Mouse (Mus musculus): ENCODE measurements at regions not wholly inside any gene's neighbourhood (a gene's known extent, or its start where the extent isn't known, plus 50 kb on each side); places are given as distances from the start of the nearest gene placed in this dataset.
"Not testable (repeated sequence)": the region's sequence is repeated elsewhere in the genome, so short reads cannot be mapped to it uniquely, and the experiment has no call there.

DNA sequence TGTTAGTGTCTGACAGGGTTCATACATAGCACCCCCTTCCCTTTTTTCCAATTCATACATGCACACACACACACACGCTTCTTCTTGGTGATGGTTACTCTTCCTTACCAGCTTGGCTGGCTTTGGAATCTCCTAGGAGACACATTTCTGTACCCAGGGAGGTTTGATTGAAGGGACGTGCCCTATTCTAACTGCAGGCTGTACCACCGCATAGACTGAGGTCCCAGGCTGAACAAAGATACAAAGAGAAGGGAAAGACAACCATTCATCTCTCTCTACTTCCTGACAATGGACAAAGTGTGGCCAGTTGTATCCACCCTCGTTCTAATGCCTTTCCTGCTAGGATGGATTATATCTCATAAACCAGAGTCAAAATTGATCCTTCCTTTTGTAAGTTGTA lies 100.0 kb downstream of the Raet1d start:
- DNase-seq (ENCODE audit: low read depth, low spot score), result not testable (repeated sequence)

DNA sequence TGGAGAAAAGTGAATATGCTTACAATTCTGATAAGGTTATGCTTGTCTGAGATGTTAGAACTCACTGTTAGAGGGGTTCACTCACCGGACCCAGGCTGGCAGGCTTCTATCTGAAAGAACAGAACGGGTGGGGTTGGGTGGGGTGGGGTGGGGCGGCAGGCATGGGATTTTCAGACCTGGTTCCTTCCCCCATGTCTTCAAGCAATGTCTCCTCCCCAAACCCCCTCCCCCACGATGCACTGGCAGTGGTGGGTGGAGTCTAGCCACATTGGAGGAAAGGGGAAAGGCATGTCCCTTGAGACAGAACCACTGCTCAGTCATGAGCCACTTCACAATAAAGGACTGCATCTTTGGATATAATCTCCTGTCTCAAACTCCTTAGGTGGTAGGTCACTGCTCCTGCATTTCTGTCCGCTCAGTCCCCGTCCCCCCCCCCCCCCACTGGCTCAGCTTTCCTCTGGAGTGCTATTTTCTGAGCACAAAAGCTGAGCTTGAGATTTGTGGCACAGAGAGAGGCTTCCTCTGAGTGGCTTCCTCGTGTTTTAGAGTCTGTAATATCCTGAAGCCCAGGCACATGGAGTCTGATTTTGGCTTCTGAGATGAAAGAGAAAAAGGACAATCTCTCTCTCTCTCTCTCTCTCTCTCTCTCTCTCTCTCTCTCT lies 100.6 kb downstream of the Raet1d start:
- DNase-seq (ENCODE audit: low read depth, low spot score), result not testable (repeated sequence)

DNA sequence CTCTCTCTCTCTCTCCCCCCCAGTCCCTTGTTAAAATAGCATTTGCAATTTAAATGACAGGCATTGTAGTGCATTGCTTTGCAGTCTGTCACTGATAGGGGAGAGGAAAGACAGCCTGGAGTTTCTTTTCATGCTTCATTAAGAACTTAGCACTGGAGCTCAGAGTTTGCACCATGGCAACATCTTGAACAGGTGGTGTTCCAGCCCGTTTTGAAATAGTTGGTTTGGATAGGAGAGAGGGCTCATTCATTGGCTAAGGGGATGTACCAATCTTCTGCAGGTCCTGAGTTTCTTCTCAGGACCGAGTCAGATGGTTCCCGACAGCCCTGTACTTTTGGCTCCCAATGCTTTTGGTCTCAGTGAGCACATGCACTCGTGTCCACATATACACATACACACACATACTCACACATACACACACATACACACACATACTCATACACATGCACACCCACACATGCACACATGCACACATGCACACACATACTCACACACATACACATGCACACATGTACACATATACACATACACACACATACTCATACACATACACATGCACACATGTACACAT lies 101.2 kb downstream of the Raet1d start:
- DNase-seq (ENCODE audit: low read depth, low spot score), result not testable (repeated sequence)

GRCm38 (mm10) chr10:22471722-22472330 lies 111.5 kb downstream of the Raet1d start:
- peak; percentile 41 for DNase-seq (ENCODE audit: low read depth, low spot score)

- not testable (repeated sequence) for DNase-seq (ENCODE audit: low read depth, low spot score)
Observed at GRCm38 (mm10) chr10:22479860-22480259, 119.5 kb downstream of the Raet1d start.

DNA sequence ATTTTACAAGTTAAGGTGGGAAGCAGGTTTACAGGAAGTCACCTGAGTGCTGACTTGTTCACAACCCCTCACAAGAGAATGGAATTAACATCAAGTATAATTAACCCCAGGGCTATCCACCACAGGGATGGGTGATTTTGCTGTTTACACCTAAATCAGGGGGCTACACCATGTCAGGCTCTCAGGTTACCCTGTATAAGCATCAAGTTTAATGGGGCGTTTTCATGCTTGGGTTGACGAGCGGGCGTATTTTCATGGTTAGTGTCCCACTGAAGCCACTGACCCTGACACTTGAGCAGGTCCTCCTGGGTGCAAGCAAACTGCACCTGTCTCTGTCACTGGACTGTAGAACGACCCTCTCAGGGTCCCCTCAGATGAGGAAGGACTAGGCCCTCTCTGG lies 126.7 kb downstream of the Raet1d start:
- not testable (repeated sequence) for DNase-seq (ENCODE audit: low read depth, low spot score)

DNA sequence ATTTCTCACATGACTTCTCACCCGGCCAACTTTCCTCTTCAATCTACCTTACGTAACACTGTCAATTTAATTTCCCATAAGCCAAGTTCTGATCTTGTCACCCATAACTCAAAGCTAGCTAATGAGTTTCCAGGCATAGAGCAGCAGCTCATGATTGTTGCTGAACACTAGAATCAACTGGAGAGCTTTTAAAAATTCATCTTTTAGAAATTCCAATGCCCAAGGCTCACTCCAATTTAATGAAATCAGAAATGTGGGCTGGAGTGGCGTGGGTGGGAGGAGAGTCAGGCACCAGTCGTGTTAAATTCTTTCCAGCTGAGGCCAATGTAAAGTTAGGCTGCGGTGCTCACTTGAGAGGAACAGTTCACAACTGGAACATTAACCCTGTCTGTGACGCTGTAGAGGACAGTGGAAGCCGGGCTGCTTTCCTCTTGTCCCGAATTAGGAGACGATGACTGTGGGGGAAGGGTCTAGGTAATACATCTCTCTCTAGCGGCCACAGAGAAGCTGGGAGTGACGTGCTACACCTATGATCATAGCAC lies 131.5 kb downstream of the Raet1d start:
- not testable (repeated sequence) for DNase-seq (ENCODE audit: low read depth, low spot score)

GRCm38 (mm10) chr10:22495975-22496496 lies 135.7 kb downstream of the Raet1d start:
- no peak for DNase-seq (ENCODE audit: low read depth, low spot score)

Measured in ES-CJ7 (cell line).